In the genomic region with DNA sequence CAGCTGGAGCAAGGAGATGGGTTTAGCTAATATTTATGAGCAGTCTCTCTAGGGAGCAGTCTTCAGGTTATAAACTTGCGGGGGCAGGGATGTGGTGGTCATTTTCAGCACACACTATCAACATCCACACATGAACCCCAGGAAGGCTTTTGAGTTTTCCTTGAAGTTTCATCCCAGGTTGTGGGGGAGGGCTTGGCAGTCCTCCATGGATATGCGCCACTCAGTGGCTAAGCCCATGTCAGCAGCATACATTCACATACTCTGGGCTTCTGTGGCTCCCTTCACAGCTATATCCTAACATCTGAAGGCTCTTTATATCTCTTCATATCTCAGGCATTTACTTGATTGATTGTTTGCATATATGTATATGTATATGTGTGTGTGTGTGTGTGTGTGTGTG, we compare ENCODE assay signal across 12 mouse cellular contexts. TPM values are rescaled to one million over a fixed set of nuclear protein-coding genes. Genes with fewer than 3 reads are reported as not detected.
DNase-seq lines count a peak whose midpoint lies in the region; ATAC-seq and TF ChIP-seq lines count a peak whose summit lies in the region.
"Had no signal": no experiment of that assay in that cellular context is flagged by ENCODE, and none has a peak within 500 bp of the region (broad histone marks: within the 10 kb centered on the region; RNA-seq: fewer than 3 reads in every experiment).

No protein-coding gene starts in this region.

- no peak for TF ChIP-seq POLR2A in brain, embryonic 14.5 days (IDR thresholded peaks at IDR 0.05; ENCODE audit: borderline replicate concordance, extremely low read depth, insufficient read depth, insufficient read length, poor library complexity, severe bottlenecking)

- ATAC-seq in frontal cortex, adult (ENCODE audit: low TSS enrichment): no peak; the same call in 1 of the 2 replicates
- ATAC-seq in hindbrain, embryonic 16.5 days: no peak

- H3K4me1 ChIP-seq in hindbrain, embryonic 16.5 days (ENCODE audit: control insufficient read depth, insufficient read depth, low read depth, low read length): no peaks in the 10 kb centered on the region
- H3K4me1 ChIP-seq: embryonic facial prominence, embryonic 15.5 days; hindbrain, embryonic 10.5 days; midbrain, embryonic 12.5 days had no signal

- no peak overlapping the region for H3K27ac ChIP-seq in hindbrain, embryonic 16.5 days (ENCODE audit: low read depth, low read length)
- H3K27ac ChIP-seq: embryonic facial prominence, embryonic 15.5 days; hindbrain, embryonic 10.5 days; midbrain, embryonic 12.5 days had no signal

- no peaks in the 10 kb centered on the region for H3K27me3 ChIP-seq in hindbrain, embryonic 16.5 days (replicated peaks; ENCODE audit: control insufficient read depth, insufficient read depth, low read length)
- H3K27me3 ChIP-seq: embryonic facial prominence, embryonic 15.5 days; midbrain, embryonic 12.5 days had no signal

- DNase-seq in frontal cortex, postnatal 36 days (ENCODE audit: low spot score in 2 of 2): peak; percentile 19 to 62
- peak; percentile 30 to 42 for DNase-seq in left cerebral cortex, adult 18-20 months (ENCODE audit: low spot score in 2 of 2)
- DNase-seq in left cerebral cortex, adult 8-10 months (ENCODE audit: low spot score in 2 of 2): no peak
- peak; percentile 4 for DNase-seq in brain, embryonic 14.5 days (ENCODE audit: low read depth)
- DNase-seq in lung, postnatal 36 days: peak; percentile 12
- DNase-seq in liver: no peak

- whole genome bisulfite sequencing in hindbrain, embryonic 16.5 days: 80% methylated on average over 2 of the region's 2 CpGs

- H3K4me3 ChIP-seq in hindbrain, embryonic 16.5 days (ENCODE audit: low read length): no peak overlapping the region
- H3K4me3 ChIP-seq: embryonic facial prominence, embryonic 15.5 days; hindbrain, embryonic 10.5 days; midbrain, embryonic 12.5 days had no signal

- no peaks in the 10 kb centered on the region for H3K9me3 ChIP-seq in hindbrain, embryonic 16.5 days (ENCODE audit: control insufficient read depth, low read length)
- H3K9me3 ChIP-seq: embryonic facial prominence, embryonic 15.5 days; hindbrain, embryonic 10.5 days; midbrain, embryonic 12.5 days had no signal

- no peak for TF ChIP-seq CTCF in brain, embryonic 14.5 days (IDR thresholded peaks at IDR 0.05; ENCODE audit: borderline replicate concordance, extremely low read depth, insufficient read depth, insufficient read length)

- no peaks in the 10 kb centered on the region for H3K36me3 ChIP-seq in hindbrain, embryonic 16.5 days (ENCODE audit: control insufficient read depth, insufficient read depth, low read length)
- H3K36me3 ChIP-seq: embryonic facial prominence, embryonic 15.5 days; hindbrain, embryonic 10.5 days; midbrain, embryonic 12.5 days had no signal

- H3K9ac ChIP-seq in hindbrain, embryonic 16.5 days (ENCODE audit: low read depth, low read length): no peak overlapping the region
- H3K9ac ChIP-seq: embryonic facial prominence, embryonic 15.5 days; midbrain, embryonic 12.5 days had no signal

- H3K4me2 ChIP-seq in hindbrain, embryonic 16.5 days (ENCODE audit: low read length): no peak overlapping the region
- H3K4me2 ChIP-seq: embryonic facial prominence, embryonic 15.5 days; midbrain, embryonic 12.5 days had no signal

RNA-seq across cellular contexts. Expression of gene Csf2, which starts 46.3 kb away (rescaled TPM):
- not detected for total RNA-seq in left cerebral cortex, adult 18-20 months (2021)
- total RNA-seq in left cerebral cortex, adult 8-10 months (2022): not detected
- polyA plus RNA-seq in brain, embryonic 14.5 days (2012; rRNA removed): not detected in 2 replicates
- not detected in 2 replicates for polyA plus RNA-seq in hindbrain, embryonic 16.5 days (2015; fragmentation: Nextera tagmentation; extraction: Ambion mirVana)
- total RNA-seq: liver, adult 2 months had no signal
- polyA plus RNA-seq: embryonic facial prominence, embryonic 15.5 days; hindbrain, embryonic 10.5 days; liver, adult 2 months; midbrain, embryonic 12.5 days had no signal

Comparison
In these comparisons a context has a peak if more than half of its experiments do, and no peak if none do; other contexts are left out.
1. DNase-seq: peak in frontal cortex, postnatal 36 days (2 of 2), left cerebral cortex, adult 18-20 months (2 of 2), brain, embryonic 14.5 days (single experiment) and lung, postnatal 36 days (single experiment); none in left cerebral cortex, adult 8-10 months (0 of 2) and liver (single experiment).